Mouse (Mus musculus) forebrain, postnatal 0 days (tissue): ENCODE data around the gene Mrpl20. TPM values are rescaled to one million over a fixed set of nuclear protein-coding genes. Genes with fewer than 3 reads are reported as not detected.

ENCODE experiments used
- ATAC-seq: fragments of 200-750 bp; cut with Nextera tagmentation; 2 replicates; pipeline ENCODE4 v1.8.0; 2017; ENCODE audit warnings: mild to moderate bottlenecking, moderate library complexity
- DNase-seq: peaks from one replicate; pipeline ENCODE4 v3.0.0-alpha.2; 2015
- H3K27ac ChIP-seq: fragments of 300-500 bp; sonication (generic); 2 replicates; pipeline ENCODE4 v1.5.1; 2014; ENCODE audit warnings: low read depth, mild to moderate bottlenecking, antibody characterized with exemption, low read length, moderate library complexity, mixed read lengths
- H3K27me3 ChIP-seq: fragments of 300-500 bp; sonication (generic); 2 replicates; pipeline ENCODE4 v1.6.1; 2014; ENCODE audit warnings: mild to moderate bottlenecking, low read length, mixed read lengths; ENCODE audit not compliant: insufficient read depth
- H3K36me3 ChIP-seq: fragments of 300-500 bp; sonication (generic); 2 replicates; pipeline ENCODE4 v1.6.1; 2014; ENCODE audit warnings: mild to moderate bottlenecking, moderate library complexity; ENCODE audit not compliant: insufficient read depth
- H3K4me1 ChIP-seq: fragments of 300-500 bp; sonication (generic); 2 replicates; pipeline ENCODE4 v1.6.1; 2014; ENCODE audit warnings: antibody characterized with exemption; ENCODE audit not compliant: insufficient read depth
- H3K4me2 ChIP-seq: fragments of 300-500 bp; sonication (generic); 2 replicates; pipeline ENCODE4 v1.6.1; 2014; ENCODE audit warnings: low read depth, mild to moderate bottlenecking, moderate library complexity
- H3K4me3 ChIP-seq: fragments of 300-500 bp; sonication (generic); 2 replicates; pipeline ENCODE4 v1.5.1; 2014; ENCODE audit warnings: low read depth, low read length, mixed read lengths
- H3K9ac ChIP-seq: fragments of 300-500 bp; sonication (generic); 2 replicates; pipeline ENCODE4 v1.6.1; 2014; ENCODE audit warnings: mild to moderate bottlenecking
- H3K9me3 ChIP-seq: fragments of 300-500 bp; sonication (generic); 2 replicates; pipeline ENCODE4 v1.6.1; 2016; ENCODE audit warnings: low read length
- CTCF ChIP-seq: sonication (generic); IDR thresholded peaks from 2 replicates; pipeline ENCODE4 v1.5.1; 2016; ENCODE audit warnings: antibody characterized with exemption, control low read depth, low read depth
- WGBS: fragments of 180-500 bp; shearing (Covaris S2); extraction: QIAGEN DNeasy Blood & Tissue Kit; methylation state at CpG from one replicate; pipeline ENCODE4 v1.1.7; 2014; 5-methylcytosine and 5-hydroxymethylcytosine counted together
- polyA plus RNA-seq: library from polyadenylated mRNA; unstranded; fragments of >200 nt; fragmentation: Nextera tagmentation; extraction: Ambion mirVana; gene quantifications from 2 replicates; pipeline ENCODE4 v1.2.1, GENCODE M21; 2015
- total RNA-seq: library from RNA; depleted of rRNA; stranded (reverse); fragments of >200 nt; gene quantifications from 2 replicates; pipeline ENCODE4 v1.2.3, GENCODE M21; 2014

The Mrpl20 gene
- total and polyA plus RNA-seq, 2 experiments from 2014 or later: 134 to 304 TPM

DNA sequence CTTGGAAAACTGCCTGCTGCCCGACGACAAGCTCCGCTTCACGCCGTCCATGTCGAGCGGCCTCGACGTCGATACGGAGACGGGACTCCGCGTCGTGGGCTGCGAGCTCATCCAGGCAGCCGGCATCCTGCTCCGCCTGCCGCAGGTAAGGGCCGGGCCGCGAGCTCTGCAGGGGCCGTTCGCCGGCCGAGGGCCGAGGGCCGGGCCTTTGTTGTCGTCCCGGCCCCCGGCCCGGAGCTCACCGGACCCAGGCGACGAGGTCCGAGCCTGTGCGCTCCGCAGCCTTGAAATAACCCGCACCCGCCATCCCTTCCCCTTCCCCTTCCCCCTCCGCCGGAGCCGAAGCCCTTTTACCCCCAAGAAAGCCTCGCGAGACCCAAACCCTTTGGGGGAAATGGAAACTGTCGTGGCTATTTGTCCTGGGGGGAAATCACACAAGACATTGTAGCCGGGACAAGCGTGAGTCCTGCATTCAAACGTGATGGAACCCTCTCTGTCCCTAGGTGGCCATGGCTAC is 10.0 kb downstream of the Mrpl20 start:
- H3K36me3 ChIP-seq: peaks cover 54% of the 10 kb centered on the region
- peak; percentile 55 for DNase-seq
- 2% methylated on average over 46 of the region's 49 CpGs for WGBS

DNA sequence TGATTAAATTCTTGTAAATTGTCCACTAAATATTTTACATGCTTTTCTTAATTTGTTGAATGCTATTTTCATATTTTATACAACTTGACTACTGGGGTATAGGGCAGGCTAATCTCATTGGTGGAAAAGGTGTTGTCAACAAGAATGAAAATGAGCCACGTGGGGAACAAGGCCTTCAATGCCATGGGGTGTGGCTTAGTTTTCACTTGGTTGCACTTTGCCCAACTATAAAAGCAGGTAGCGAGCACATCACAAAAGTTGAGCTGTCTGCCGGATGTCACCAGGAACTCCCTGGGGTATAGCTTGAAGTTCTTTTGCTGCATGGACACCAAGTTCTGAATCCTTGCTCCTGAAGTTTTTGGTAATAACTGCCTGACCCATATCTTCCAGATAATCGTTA is 14.9 kb downstream of the Mrpl20 start:
- no peak for ATAC-seq
- H3K9me3 ChIP-seq: no peaks in the 10 kb centered on the region
- no peak overlapping the region for H3K4me3 ChIP-seq
- H3K36me3 ChIP-seq: peaks cover 69% of the 10 kb centered on the region
- H3K4me1 ChIP-seq: peaks cover 9% of the 10 kb centered on the region; the same call in 1 of the 2 replicates
- TF ChIP-seq CTCF: no peak
- no peaks in the 10 kb centered on the region for H3K27me3 ChIP-seq
- no peak overlapping the region for H3K27ac ChIP-seq
- no peak overlapping the region for H3K9ac ChIP-seq
- DNase-seq: no peak
- 67% methylated on average over 4 of the region's 4 CpGs for WGBS
- H3K4me2 ChIP-seq: no peak overlapping the region

More for the DNA sequence above, 10.0 kb downstream of the Mrpl20 start:
- H3K27me3 ChIP-seq: no peaks in the 10 kb centered on the region
- ATAC-seq: peak; percentile 25
- no peak for TF ChIP-seq CTCF
- no peaks in the 10 kb centered on the region for H3K9me3 ChIP-seq
- peak overlapping the region; percentile 99 for H3K9ac ChIP-seq
- peak overlapping the region; percentile 73 for H3K4me2 ChIP-seq
- H3K4me1 ChIP-seq: peaks cover 9% of the 10 kb centered on the region; the same call in 1 of the 2 replicates
- peak overlapping the region; percentile 99 for H3K4me3 ChIP-seq
- peak overlapping the region; percentile 90 for H3K27ac ChIP-seq

DNA sequence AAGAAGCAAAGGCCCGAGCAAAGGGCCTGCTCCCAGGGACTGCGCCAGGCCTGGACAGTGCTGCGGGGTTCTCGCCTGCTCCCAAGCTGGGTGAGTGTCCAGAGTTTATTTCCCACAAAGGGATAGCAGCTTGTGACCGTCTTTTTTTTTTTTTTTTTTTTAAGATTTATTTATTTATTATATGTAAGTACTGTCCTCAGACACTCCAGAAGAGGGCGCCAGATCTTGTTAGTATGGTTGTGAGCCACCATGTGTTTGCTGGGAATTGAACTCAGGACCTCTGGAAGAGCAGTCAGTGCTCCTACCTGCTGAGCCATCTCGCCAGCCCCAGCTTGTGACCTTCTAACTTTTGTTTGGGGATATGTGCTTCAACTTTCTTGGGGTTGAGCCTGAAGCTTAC is 18.3 kb downstream of the Mrpl20 start:
- ATAC-seq: no peak
- Histone ChIP-seq H3K9ac (no peak overlapping the region), H3K36me3 (peaks cover 90% of the 10 kb centered on the region), H3K4me2 (no peak overlapping the region), H3K27me3 (no peaks in the 10 kb centered on the region), H3K4me3 (no peak overlapping the region), H3K9me3 (no peaks in the 10 kb centered on the region), H3K4me1 (no peaks in the 10 kb centered on the region), H3K27ac (no peak overlapping the region)
- WGBS: 80% methylated on average over 7 of the region's 7 CpGs
- DNase-seq: peak; percentile 17
- peak; percentile 28; the same call in 1 of the 2 replicates for TF ChIP-seq CTCF

DNA sequence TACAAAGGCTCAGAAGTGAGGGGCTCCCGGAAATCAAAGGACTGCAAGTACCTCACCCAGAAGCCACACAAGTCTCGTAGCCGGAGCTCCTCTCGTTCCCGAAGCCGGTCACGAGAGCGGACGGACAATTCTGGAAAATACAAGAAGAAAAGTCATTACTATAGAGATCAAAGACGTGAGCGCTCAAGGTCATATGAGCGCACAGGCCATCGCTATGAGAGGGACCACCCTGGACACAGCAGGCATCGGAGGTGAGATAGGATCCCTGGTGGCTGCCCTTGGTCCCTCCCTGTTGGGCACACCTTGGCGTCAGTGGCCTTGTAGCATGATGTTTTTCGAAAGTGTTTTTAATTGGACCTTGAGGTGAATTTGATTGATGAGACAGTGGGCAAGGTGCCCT is 20.8 kb downstream of the Mrpl20 start:
- Histone ChIP-seq H3K27me3 (no peaks in the 10 kb centered on the region), H3K27ac (no peak overlapping the region), H3K36me3 (peaks cover 76% of the 10 kb centered on the region), H3K4me1 (no peaks in the 10 kb centered on the region), H3K4me2 (no peak overlapping the region), H3K4me3 (no peak overlapping the region), H3K9ac (no peak overlapping the region), H3K9me3 (no peaks in the 10 kb centered on the region)
- no peak for ATAC-seq
- no peak for DNase-seq
- WGBS: 94% methylated on average over 16 of the region's 16 CpGs
- no peak for TF ChIP-seq CTCF

DNA sequence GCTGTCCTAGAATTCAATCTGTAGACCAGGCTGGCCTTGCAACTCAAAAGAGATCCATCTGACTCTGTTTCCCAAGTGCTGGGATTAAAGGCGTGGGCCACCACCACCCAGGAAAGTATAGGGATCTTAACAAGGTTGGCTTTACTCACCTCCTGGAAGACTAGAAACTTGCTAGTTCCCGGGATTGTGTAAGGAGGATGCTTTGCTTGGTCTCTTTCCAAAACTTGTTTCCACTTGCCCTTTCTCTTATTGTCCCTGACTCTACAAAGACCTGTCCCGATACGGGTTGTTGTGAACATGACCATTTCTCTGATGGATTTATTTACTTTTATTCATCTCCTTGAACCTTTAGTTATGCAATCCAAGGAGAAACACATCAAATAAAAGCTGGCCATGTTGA is 27.2 kb downstream of the Mrpl20 start:
- WGBS: 89% methylated on average over 4 of the region's 4 CpGs
- no peak overlapping the region for H3K4me3 ChIP-seq
- no peaks in the 10 kb centered on the region for H3K27me3 ChIP-seq
- no peak overlapping the region for H3K4me2 ChIP-seq
- peaks cover 24% of the 10 kb centered on the region for H3K36me3 ChIP-seq
- ATAC-seq (no peak), DNase-seq (no peak)
- no peak overlapping the region for H3K9ac ChIP-seq
- no peak overlapping the region for H3K27ac ChIP-seq
- H3K9me3 ChIP-seq: no peaks in the 10 kb centered on the region
- H3K4me1 ChIP-seq: 0 out of 2 replicates have a peak, but pooled peaks cover 8% of the 10 kb centered on the region
- no peak for TF ChIP-seq CTCF

DNA sequence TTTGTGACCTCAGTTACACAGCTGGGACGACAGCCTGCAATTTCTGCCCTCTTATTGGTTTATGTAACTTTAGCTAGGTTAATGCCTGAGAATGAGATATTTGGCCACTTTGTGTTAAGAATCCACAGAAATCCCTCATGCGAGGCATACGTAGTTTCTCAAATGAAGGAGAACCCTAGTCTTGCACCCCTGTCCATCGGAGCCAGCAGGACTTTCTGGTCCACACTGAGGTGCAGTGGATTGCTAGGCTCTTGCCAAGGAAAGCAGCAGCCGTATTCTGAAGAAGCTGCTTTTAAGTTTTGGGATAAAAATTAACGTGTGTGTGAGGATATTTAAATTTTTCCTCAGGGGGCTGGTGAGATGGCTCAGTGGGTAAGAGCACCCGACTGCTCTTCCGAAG is 27.9 kb downstream of the Mrpl20 start:
- no peak for DNase-seq
- H3K9me3 ChIP-seq: no peaks in the 10 kb centered on the region
- 0 out of 2 replicates have a peak, but pooled peaks cover 8% of the 10 kb centered on the region for H3K4me1 ChIP-seq
- peaks cover 19% of the 10 kb centered on the region for H3K36me3 ChIP-seq
- H3K4me2 ChIP-seq: peak overlapping the region; percentile 81
- peak overlapping the region; percentile 71 for H3K4me3 ChIP-seq
- ATAC-seq: no peak
- TF ChIP-seq CTCF: no peak
- H3K27ac ChIP-seq: no peak overlapping the region
- H3K27me3 ChIP-seq: no peaks in the 10 kb centered on the region
- WGBS: 57% methylated on average over 8 of the region's 8 CpGs
- no peak overlapping the region for H3K9ac ChIP-seq

DNA sequence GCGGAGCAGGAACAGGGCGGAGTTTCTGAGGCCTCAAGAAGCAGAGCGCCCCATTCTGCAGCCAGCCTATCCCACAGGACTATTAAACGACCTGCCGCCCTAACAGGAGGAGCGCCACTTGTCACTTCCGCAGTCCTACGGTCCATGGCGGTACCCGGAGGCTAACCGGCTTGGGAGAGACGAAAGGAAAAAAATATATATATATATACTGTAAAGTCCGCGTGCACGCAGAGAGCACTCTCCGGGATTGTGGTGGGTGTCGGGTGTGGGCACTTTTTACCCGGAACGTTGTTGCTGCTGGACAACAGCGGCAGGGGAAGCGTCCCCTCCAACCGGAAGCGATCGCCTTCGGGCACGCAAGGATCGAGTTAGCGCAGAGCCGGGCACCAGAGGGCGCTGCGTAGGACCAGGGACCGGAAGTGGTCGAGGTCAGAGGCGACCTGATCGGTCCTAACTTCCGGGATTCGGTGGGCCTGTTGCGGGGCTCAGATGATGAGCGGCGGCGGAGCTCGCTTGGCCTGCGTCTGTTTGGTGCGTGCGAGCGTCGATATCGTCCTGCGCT is 28.6 kb downstream of the Mrpl20 start, which contains the start of gene Aurkaip1:
Aurkaip1 (plus strand) TSS at position 68 of the 562 bp plus-strand sequence.
- peak; percentile 95 for TF ChIP-seq CTCF
- Histone ChIP-seq H3K4me3 (peak within 1 kb of the TSS; percentile 71), H3K9me3 (no peaks in the 10 kb centered on the region), H3K4me2 (peak within 1 kb of the TSS; percentile 81), H3K4me1 (0 out of 2 replicates have a peak, but pooled peaks cover 8% of the 10 kb centered on the region), H3K36me3 (peaks cover 16% of the 10 kb centered on the region), H3K27me3 (no peaks in the 10 kb centered on the region), H3K9ac (peak within 1 kb of the TSS; percentile 69), H3K27ac (peak within 1 kb of the TSS; percentile 86)
- peak; percentile 97 for DNase-seq
- under 1% methylated on average over 49 of the region's 49 CpGs for WGBS
- ATAC-seq: peak; percentile 95
